Mouse (Mus musculus) kidney, adult 18-20 months (tissue): Measurements from ENCODE around the gene Grik3.

Experiments used
- DNase-seq: peaks from one replicate; pipeline ENCODE4 v3.0.0; 2021

Gene Grik3

DNA sequence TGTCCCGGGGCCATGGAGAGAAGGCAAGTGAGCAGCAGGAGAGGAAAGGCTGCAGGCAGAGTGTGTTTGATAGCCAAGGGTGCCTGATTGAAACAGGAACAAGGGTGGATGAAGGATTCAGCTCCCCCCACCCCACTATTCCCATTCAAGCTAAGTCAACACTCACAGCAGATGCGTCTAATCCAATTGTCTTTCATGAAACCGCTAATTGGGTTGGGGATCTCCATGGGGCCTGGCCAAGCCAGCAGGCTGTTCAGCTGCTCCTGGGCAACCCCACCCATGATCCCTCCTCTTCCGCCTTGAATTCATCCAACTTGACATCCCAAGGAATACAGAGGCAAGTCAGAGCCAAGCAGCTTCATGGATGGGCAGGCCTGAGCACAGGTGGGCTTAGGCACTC, 246.3 kb downstream of the Grik3 start:
- DNase-seq = no peak

DNA sequence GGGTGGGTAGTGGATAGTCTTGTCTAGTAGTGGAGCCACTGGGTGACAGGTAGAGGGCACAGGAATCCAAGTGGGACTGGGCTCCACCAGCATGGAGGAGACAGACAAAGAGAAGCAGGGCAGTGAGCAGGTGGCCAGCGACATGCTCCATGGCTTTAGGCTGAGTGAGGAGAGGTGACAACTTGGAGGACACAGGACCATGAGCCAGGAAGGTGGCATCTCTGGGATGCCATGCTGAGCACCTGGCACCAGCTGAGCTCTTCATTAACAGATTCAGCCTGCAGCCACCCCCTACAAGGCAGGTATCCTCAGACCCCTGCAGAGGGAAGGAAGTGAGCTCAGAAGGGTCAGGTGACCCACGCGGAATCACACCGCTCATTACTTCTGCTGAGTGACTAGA, 248.3 kb downstream of the Grik3 start:
- no peak for DNase-seq

DNA sequence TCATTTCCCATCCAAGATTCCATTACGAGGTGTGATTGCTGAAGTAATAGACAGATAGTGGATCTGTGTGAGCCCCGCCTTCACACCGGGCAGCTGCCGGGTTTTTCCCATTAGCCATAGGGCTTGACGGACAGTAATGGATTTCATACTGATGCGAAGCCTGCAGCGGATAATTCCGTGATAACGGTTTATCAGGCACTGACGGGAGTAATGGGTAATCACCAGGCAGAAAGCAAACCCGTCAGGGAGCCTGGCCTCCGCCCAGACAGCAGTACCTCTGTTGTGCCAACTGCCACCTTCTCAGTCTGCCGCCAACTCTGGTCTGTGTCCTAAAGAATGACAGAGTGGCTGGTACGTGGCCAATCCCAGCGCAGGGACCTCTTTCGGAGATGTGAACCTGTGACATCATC, 251.7 kb downstream of the Grik3 start:
- no peak for DNase-seq

DNA sequence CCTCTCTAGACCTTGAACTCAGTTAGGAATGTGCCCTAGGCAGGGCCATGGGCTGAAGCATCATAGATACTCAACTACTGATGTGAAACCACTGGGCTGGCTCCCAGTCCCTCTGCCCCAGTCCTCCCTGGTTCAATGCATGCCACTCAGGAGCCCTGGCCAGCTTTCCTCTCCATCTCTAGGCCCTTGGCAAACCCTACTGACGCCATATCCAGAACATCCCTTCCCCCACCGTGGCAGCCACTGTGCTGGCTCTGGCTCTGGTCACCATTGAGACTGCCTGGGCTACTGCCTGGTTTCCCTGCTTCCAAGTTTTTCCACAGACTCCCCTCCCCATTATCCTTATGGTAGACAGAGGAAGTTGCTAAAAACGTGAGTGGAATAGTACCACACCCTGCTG, 255.4 kb downstream of the Grik3 start:
- DNase-seq = no peak

DNA sequence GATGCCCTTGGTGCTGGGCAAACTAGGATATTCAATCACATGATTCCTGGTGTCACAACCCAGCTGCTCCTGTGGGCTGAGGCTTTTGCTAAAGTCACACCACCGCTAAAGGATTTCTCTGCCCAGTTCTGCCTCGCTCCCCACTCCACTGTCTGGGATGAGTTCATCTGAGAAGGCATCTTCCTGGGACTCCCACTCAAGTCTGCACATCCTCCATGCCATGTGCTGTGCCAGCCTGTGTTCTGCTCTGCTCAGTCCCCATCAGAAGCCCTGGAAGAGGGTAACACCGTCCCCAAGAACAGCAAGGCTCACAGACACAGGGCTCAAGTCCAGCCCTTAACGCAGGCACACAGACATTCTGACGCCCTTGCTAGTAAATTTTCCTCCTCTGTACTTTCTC, 265.9 kb downstream of the Grik3 start:
- DNase-seq = no peak

DNA sequence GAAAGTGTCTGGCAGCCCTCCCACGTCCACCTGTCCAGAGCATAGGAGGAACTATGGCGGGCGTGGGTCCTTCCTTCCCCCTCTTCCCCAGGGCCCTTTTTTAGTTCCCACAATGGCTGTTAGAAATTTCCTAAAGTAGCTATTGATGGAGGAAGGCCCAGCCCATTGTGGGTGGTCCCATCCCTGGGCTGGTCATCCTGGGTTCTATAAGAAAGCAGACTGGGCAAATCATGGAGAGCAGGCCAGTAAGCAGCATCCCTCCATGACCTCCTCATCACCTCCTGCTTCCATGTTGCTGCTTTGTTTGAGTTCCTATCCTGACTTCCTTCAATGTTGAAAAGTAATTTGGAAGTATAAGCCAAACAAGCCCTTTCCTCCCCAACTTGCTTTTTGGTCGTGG, 269.8 kb downstream of the Grik3 start:
- DNase-seq = no peak

DNA sequence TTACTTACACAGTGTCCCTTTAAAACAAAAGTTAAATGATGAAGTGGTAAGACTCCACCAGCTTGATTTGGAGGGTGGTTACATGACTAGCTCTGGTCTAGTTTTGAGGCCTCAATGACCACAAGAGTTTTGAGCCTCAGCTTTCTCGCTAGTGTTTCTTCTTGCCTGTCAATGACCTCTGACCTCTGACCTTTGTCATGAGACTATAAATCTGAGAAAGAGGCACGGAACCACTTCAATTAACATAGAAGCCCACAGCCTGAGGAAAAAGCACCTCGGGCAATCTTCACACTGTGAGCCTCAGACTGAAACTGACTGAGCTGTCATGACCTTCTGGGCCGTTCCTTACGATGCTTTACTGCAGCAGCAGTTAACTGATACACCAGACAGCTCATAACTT, 272.6 kb downstream of the Grik3 start:
- no peak for DNase-seq
